Mouse (Mus musculus): ENCODE data around the gene Smtnl2. TPM values are rescaled to one million over a fixed set of nuclear protein-coding genes. Genes with fewer than 3 reads are reported as not detected.

Smtnl2 gene
- polyA plus RNA-seq, 1 experiment = 2.7 TPM

GRCm38 (mm10) chr11:72388113-72388529, 23.4 kb downstream of the Smtnl2 start:
- TF ChIP-seq CTCF (IDR thresholded peaks at IDR 0.05; ENCODE audit: borderline replicate concordance, control insufficient read depth, extremely low read depth, insufficient read depth, low read length, poor library complexity) (no peak), POLR2A (IDR thresholded peaks at IDR 0.05; ENCODE audit: control insufficient read depth, extremely low read depth, insufficient read depth, low read length, poor library complexity) (no peak)
- 93% methylated on average over 6 of the region's 6 CpGs for WGBS
- no peak overlapping the region for H3K27ac ChIP-seq (ENCODE audit: control insufficient read depth, insufficient read depth, low read length)
- H3K27me3 ChIP-seq (ENCODE audit: control insufficient read depth, insufficient read depth, low read length) = no peaks in the 10 kb centered on the region
- no peak for DNase-seq
- no peak overlapping the region for H3K4me3 ChIP-seq (ENCODE audit: control insufficient read depth, insufficient read depth, low read length)
- no peaks in the 10 kb centered on the region for H3K36me3 ChIP-seq (ENCODE audit: control insufficient read depth, insufficient read depth, low read length)
- H3K4me1 ChIP-seq (replicated peaks; ENCODE audit: control insufficient read depth, insufficient read depth, low read length) = no peaks in the 10 kb centered on the region

- no peaks in the 10 kb centered on the region for H3K27me3 ChIP-seq (ENCODE audit: control insufficient read depth, insufficient read depth, low read length)
- DNase-seq = no peak
- WGBS = 88% methylated on average over 4 of the region's 4 CpGs
- no peaks in the 10 kb centered on the region for H3K4me1 ChIP-seq (replicated peaks; ENCODE audit: control insufficient read depth, insufficient read depth, low read length)
- no peak overlapping the region for H3K4me3 ChIP-seq (ENCODE audit: control insufficient read depth, insufficient read depth, low read length)
- H3K27ac ChIP-seq (ENCODE audit: control insufficient read depth, insufficient read depth, low read length) = no peak overlapping the region
- H3K36me3 ChIP-seq (ENCODE audit: control insufficient read depth, insufficient read depth, low read length) = no peaks in the 10 kb centered on the region
- TF ChIP-seq POLR2A (IDR thresholded peaks at IDR 0.05; ENCODE audit: control insufficient read depth, extremely low read depth, insufficient read depth, low read length, poor library complexity) (no peak), CTCF (IDR thresholded peaks at IDR 0.05; ENCODE audit: borderline replicate concordance, control insufficient read depth, extremely low read depth, insufficient read depth, low read length, poor library complexity) (no peak)
Observed at GRCm38 (mm10) chr11:72379351-72379750, 32.2 kb downstream of the Smtnl2 start.

- Histone ChIP-seq H3K36me3 (ENCODE audit: control insufficient read depth, insufficient read depth, low read length) (no peaks in the 10 kb centered on the region), H3K4me3 (ENCODE audit: control insufficient read depth, insufficient read depth, low read length) (no peak overlapping the region), H3K27ac (ENCODE audit: control insufficient read depth, insufficient read depth, low read length) (no peak overlapping the region), H3K4me1 (replicated peaks; ENCODE audit: control insufficient read depth, insufficient read depth, low read length) (no peaks in the 10 kb centered on the region), H3K27me3 (ENCODE audit: control insufficient read depth, insufficient read depth, low read length) (no peaks in the 10 kb centered on the region)
- 91% methylated on average over 7 of the region's 7 CpGs for WGBS
- TF ChIP-seq CTCF (IDR thresholded peaks at IDR 0.05; ENCODE audit: borderline replicate concordance, control insufficient read depth, extremely low read depth, insufficient read depth, low read length, poor library complexity) (no peak), POLR2A (IDR thresholded peaks at IDR 0.05; ENCODE audit: control insufficient read depth, extremely low read depth, insufficient read depth, low read length, poor library complexity) (no peak)
- no peak for DNase-seq
Observed at GRCm38 (mm10) chr11:72378222-72378621, 33.3 kb downstream of the Smtnl2 start.

- WGBS = 90% methylated on average over 2 of the region's 2 CpGs
- DNase-seq = no peak
- Histone ChIP-seq H3K4me3 (ENCODE audit: control insufficient read depth, insufficient read depth, low read length) (no peak overlapping the region), H3K36me3 (ENCODE audit: control insufficient read depth, insufficient read depth, low read length) (no peaks in the 10 kb centered on the region), H3K4me1 (replicated peaks; ENCODE audit: control insufficient read depth, insufficient read depth, low read length) (no peaks in the 10 kb centered on the region), H3K27ac (ENCODE audit: control insufficient read depth, insufficient read depth, low read length) (no peak overlapping the region), H3K27me3 (ENCODE audit: control insufficient read depth, insufficient read depth, low read length) (no peaks in the 10 kb centered on the region)
- TF ChIP-seq POLR2A (IDR thresholded peaks at IDR 0.05; ENCODE audit: control insufficient read depth, extremely low read depth, insufficient read depth, low read length, poor library complexity) = no peak
- TF ChIP-seq CTCF (IDR thresholded peaks at IDR 0.05; ENCODE audit: borderline replicate concordance, control insufficient read depth, extremely low read depth, insufficient read depth, low read length, poor library complexity) = no peak
Observed at GRCm38 (mm10) chr11:72376562-72376961, 35.0 kb downstream of the Smtnl2 start.

- WGBS = 37% methylated on average over 12 of the region's 12 CpGs
- no peaks in the 10 kb centered on the region for H3K36me3 ChIP-seq (ENCODE audit: control insufficient read depth, insufficient read depth, low read length)
- no peaks in the 10 kb centered on the region for H3K27me3 ChIP-seq (ENCODE audit: control insufficient read depth, insufficient read depth, low read length)
- no peak overlapping the region for H3K27ac ChIP-seq (ENCODE audit: control insufficient read depth, insufficient read depth, low read length)
- no peak for TF ChIP-seq CTCF (IDR thresholded peaks at IDR 0.05; ENCODE audit: borderline replicate concordance, control insufficient read depth, extremely low read depth, insufficient read depth, low read length, poor library complexity)
- TF ChIP-seq POLR2A (IDR thresholded peaks at IDR 0.05; ENCODE audit: control insufficient read depth, extremely low read depth, insufficient read depth, low read length, poor library complexity) = no peak
- no peak for DNase-seq
- H3K4me3 ChIP-seq (ENCODE audit: control insufficient read depth, insufficient read depth, low read length) = no peak overlapping the region
- H3K4me1 ChIP-seq (replicated peaks; ENCODE audit: control insufficient read depth, insufficient read depth, low read length) = no peaks in the 10 kb centered on the region
Observed at GRCm38 (mm10) chr11:72369904-72370672, 41.4 kb downstream of the Smtnl2 start.

GRCm38 (mm10) chr11:72367934-72368674, 43.4 kb downstream of the Smtnl2 start:
- Histone ChIP-seq H3K27me3 (ENCODE audit: control insufficient read depth, insufficient read depth, low read length) (no peaks in the 10 kb centered on the region), H3K4me3 (ENCODE audit: control insufficient read depth, insufficient read depth, low read length) (no peak overlapping the region), H3K4me1 (replicated peaks; ENCODE audit: control insufficient read depth, insufficient read depth, low read length) (no peaks in the 10 kb centered on the region), H3K27ac (ENCODE audit: control insufficient read depth, insufficient read depth, low read length) (no peak overlapping the region), H3K36me3 (ENCODE audit: control insufficient read depth, insufficient read depth, low read length) (no peaks in the 10 kb centered on the region)
- no peak for DNase-seq
- TF ChIP-seq CTCF (IDR thresholded peaks at IDR 0.05; ENCODE audit: borderline replicate concordance, control insufficient read depth, extremely low read depth, insufficient read depth, low read length, poor library complexity) (no peak), POLR2A (IDR thresholded peaks at IDR 0.05; ENCODE audit: control insufficient read depth, extremely low read depth, insufficient read depth, low read length, poor library complexity) (no peak)
- 61% methylated on average over 11 of the region's 11 CpGs for WGBS

Measured in thymus, adult 2 months (tissue).